Mouse (Mus musculus): ENCODE measurements around the gene Klk6. TPM values are rescaled to one million over a fixed set of nuclear protein-coding genes. Genes with fewer than 3 reads are reported as not detected.

Gene Klk6
- not detected for total RNA-seq (2023)

DNA sequence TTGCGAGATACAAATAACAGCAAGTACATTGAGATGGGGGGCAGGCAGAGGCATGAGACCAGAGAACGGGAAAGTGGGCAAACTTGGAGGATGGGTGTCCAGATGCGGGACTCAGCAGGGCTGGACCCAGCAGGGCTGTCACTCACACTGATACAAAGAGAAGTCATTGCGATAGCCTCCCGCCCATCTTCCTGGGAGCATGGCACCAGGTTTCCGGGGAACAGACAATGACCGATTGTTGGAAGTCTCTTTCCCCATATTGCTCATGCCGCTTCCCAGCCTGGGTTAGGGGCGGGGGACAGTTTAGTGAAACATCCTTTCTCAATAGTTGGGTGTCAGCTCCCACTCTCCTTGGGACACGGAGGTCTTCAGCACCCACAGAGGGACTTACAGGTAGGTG, at the start of gene Klk6:
TSS of gene Klk6 (plus strand) at position 301 of the 400 bp plus-strand sequence.

DNA sequence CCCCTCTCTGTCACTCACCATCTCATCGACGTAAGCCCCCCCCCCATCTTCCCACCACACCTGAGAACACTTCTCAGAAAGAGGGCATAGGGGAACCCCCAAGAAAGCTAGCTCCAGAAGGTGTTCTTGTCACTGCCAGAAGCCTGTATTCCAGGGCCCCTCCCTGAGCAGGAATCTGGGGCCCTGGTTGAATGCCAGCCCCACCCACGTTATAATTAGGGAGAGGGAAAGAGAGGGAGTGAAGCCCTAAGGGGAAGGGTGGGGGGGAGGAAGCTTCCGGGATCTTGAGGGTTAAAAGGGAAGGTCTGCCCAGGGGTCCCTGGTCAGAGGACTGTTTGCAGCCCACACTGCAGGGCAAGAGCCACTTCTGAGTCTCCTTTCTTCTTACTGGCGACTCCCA, 43.6 kb upstream of the Klk6 start, which contains the start of gene Klk10:
TSS of gene Klk10 (plus strand) at position 290 of the 400 bp plus-strand sequence.

DNA sequence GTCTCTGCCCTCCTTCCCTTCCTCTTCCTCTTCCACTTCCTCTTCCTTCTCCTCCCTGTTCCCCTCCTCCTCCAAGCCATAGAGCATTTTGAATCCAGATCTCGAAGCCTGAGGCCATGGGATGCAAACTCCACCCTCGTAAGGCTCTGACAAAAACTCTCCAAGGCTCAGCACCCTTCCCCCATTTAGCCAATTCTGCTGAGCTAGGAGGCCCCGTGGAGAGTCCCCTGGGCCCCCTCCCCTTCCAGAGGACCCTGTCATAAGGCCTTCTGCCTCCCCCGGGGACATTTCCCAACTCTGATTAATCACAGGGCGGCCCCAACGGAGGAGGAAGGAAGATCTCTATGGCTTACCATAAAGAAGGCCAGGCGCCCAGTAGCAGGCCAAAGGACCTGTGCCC, 32.7 kb upstream of the Klk6 start, which contains the start of gene Klk9:
TSS of gene Klk9 (plus strand) at position 301 of the 400 bp plus-strand sequence.

DNA sequence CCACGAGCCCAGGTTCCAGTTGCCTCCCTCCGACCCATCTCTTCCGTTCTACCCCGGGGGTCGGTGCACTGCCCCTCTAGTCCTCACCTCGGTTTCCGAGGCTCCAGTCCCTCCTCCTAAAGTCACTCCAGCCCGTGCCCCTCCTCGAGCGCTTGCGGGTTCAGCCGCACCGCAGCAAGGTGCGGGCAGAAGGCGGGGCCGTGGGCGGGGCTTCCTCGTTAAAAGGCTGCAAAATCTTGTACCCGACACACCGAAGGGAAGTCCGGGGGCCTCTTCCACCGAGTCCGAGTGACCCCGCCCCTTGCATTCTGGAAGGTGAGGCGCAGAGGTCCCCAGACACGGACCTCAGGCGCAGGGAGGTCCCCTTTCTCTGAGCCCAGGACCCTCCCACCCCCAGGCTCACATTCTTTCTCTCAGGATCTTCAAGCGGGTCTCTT, 26.9 kb upstream of the Klk6 start, which contains the start of gene Klk8:
TSS of gene Klk8 (plus strand) at position 245 of the 437 bp plus-strand sequence.

DNA sequence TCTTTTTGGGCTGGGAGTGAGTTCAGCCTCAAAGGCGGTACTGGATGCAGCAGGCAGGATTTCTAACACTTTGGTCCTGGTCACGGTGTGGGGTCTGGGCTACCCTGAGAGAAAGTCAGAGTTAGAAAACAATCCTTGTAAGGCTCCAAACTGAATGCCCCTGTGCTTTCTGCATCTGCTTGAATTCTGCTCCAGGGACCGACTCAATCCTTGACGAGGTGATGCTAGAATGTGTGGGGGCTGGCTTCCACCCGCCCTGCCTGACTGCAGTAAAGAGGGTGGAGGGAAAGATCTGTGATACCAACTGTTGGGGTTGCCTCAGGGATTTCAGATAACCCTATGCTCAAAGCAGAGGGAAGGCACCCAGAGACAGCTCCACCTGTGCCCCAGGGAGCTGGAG, 13.3 kb upstream of the Klk6 start, which contains the start of gene Klk7:
TSS of gene Klk7 (plus strand) at position 301 of the 400 bp plus-strand sequence.

DNA sequence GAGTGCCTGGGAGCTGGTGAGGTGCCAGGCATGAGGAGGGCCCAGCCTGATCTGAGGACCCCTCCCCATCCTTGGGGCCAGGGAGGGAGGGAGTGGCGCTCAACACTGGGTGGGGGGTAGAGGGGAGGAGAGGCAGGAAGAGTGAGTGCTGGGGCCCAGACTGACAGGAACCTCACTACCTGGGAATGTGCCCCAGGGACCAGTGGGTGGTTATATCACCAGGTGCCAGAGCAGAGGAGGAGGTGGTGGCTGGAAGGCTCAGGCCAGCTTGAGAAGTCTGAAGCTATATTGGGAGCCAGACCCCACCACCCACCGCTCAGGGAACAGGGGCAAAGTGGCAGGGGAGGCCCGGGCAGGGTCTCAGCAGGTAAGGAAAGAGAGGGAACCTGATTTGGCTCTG, 17.4 kb downstream of the Klk6 start, which contains the start of gene Klk5:
TSS of gene Klk5 (plus strand) at position 271 of the 400 bp plus-strand sequence.

DNA sequence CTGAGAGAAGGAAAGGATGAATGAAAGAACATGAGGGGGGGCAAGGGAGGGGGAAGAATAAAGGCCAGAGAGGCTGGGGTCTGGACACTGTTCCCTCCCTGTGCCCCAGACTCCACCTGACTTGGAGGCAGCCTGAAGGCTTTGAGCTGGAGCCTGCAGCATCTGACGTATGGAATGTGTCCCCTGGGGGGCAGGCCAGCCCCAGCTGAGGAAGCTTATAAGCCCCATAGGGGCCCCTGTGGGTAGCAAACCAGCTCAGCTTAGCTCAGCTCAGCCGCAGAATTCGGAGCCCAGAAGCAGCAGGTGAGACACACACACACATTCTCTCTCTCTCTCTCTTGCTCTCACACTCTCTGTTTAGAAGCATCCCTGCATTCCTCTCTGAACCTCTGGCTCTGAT, 56.6 kb downstream of the Klk6 start, which contains the start of gene Klk4:
TSS of gene Klk4 (plus strand) at position 249 of the 400 bp plus-strand sequence.

Other genes with a start within 250 kb of the Klk6 start
- gene Zfp719, start 244.9 kb upstream of the Klk6 start, total RNA-seq (2023), result 12.8 TPM
- gene Zfp819, start 217.3 kb upstream of the Klk6 start, total RNA-seq (2023), result not detected
- not detected for gene Ceacam18, start 189.8 kb upstream of the Klk6 start, total RNA-seq (2023)
- gene Siglece, start 164.3 kb upstream of the Klk6 start, total RNA-seq (2023), result 4.0 TPM
- 6.6 TPM for gene Ctu1, start 152.5 kb upstream of the Klk6 start, total RNA-seq (2023)
- gene Klk14, start 134.1 kb upstream of the Klk6 start, total RNA-seq (2023), result not detected
- not detected for gene Klk13, start 111.9 kb upstream of the Klk6 start, total RNA-seq (2023)
- not detected for gene Klk12, start 55.6 kb upstream of the Klk6 start, total RNA-seq (2023)
- not detected for gene Klk11, start 49.9 kb upstream of the Klk6 start, total RNA-seq (2023)
- gene Klk10, start 43.5 kb upstream of the Klk6 start, total RNA-seq (2023), result not detected
- gene Klk9, start 32.6 kb upstream of the Klk6 start, total RNA-seq (2023), result not detected
- gene Klk8, start 26.9 kb upstream of the Klk6 start, total RNA-seq (2023), result 92.4 TPM
- not detected for gene Klk7, start 13.2 kb upstream of the Klk6 start, total RNA-seq (2023)
- gene Klk5, start 17.5 kb downstream of the Klk6 start, total RNA-seq (2023), result not detected
- not detected for gene Klk4, start 56.7 kb downstream of the Klk6 start, total RNA-seq (2023)
- gene Klk15, start 109.2 kb downstream of the Klk6 start, total RNA-seq (2023), result not detected
- gene Klk1b8, start 126.2 kb downstream of the Klk6 start, total RNA-seq (2023), result not detected
- not detected for gene Klk1b1, start 142.3 kb downstream of the Klk6 start, total RNA-seq (2023)
- not detected for gene Klk1b9, start 151.6 kb downstream of the Klk6 start, total RNA-seq (2023)
- not detected for gene Klk1b11, start 171.4 kb downstream of the Klk6 start, total RNA-seq (2023)
- not detected for gene Klk1b26, start 187.7 kb downstream of the Klk6 start, total RNA-seq (2023)
- gene Klk1b27, start 227.8 kb downstream of the Klk6 start, total RNA-seq (2023), result not detected

Data from CD4-positive naive resting alpha-beta T cell, adult 76 days (primary cell).